Mouse (Mus musculus) bone marrow, adult 2 months (tissue): Measurements from ENCODE around the gene Akap6.

Source experiments
- CTCF ChIP-seq: fragments of 200-500 bp; IDR thresholded peaks from 2 replicates; pipeline ENCODE4 v1.5.1; 2011; ENCODE audit warnings: low read length, control low read depth; ENCODE audit not compliant: control insufficient read depth, insufficient read depth
- POLR2A ChIP-seq: fragments of 200-500 bp; IDR thresholded peaks from 2 replicates; pipeline ENCODE4 v1.6.1; 2011; ENCODE audit warnings: low read depth, mild to moderate bottlenecking, control low read depth, low read length, borderline replicate concordance; ENCODE audit not compliant: control insufficient read depth

GRCm38 (mm10) chr12:52847020-52847419 lies 147.8 kb downstream of the Akap6 start:
- TF ChIP-seq CTCF (no peak), POLR2A (no peak)
